Mouse (Mus musculus) erythroblast, adult 5-6 weeks (primary cell): ENCODE results near the gene Gm15294. TPM values are rescaled to one million over a fixed set of nuclear protein-coding genes. Genes with fewer than 3 reads are reported as not detected.

Experiments used
- ATAC-seq: replicated peaks from 2 replicates; pipeline ENCODE4 v1.8.0; 2016; ENCODE audit warnings: moderate number of reproducible peaks, mild to moderate bottlenecking, moderate TSS enrichment, inconsistent platforms; ENCODE audit not compliant: poor library complexity, low FRiP score, severe bottlenecking
- total RNA-seq, 2 experiments: library from RNA; stranded (forward) in 1 of 2; stranded (reverse) in 1 of 2; fragments of 150-400 nt in 1 of 2; fragments of 200-764, 138-1000 nt in 1 of 2; gene quantifications; 2 replicates each; pipeline versions ENCODE4 v1.2.3 to v1.2.4; 2015 to 2017; ENCODE audit warnings: low replicate concordance in 2 of 2

Gm15294 gene
- total RNA-seq (2015; ENCODE audit: low replicate concordance) (not detected in 2 replicates), total RNA-seq (2017; ENCODE audit: low replicate concordance) (not detected in 2 replicates)

- no peak for ATAC-seq
Observed at GRCm38 (mm10) chrX:141875135-141875534, at the start of gene Gm15294. Gm15294 (minus strand) TSS chrX:141875235.

GRCm38 (mm10) chrX:141884336-141885048, 9.5 kb upstream of the Gm15294 start:
- ATAC-seq, result no peak

- no peak for ATAC-seq
Observed at GRCm38 (mm10) chrX:141874024-141874423, 1.0 kb downstream of the Gm15294 start.

- no peak for ATAC-seq
Observed at GRCm38 (mm10) chrX:141873597-141873996, 1.4 kb downstream of the Gm15294 start.

- no peak for ATAC-seq
Observed at GRCm38 (mm10) chrX:141855684-141856396, 19.2 kb downstream of the Gm15294 start.

Other genes with a start within 250 kb of the Gm15294 start
- gene Irs4, start 150.0 kb downstream of the Gm15294 start, total RNA-seq (2015; ENCODE audit: low replicate concordance), result not detected in 2 replicates
- not detected in 2 replicates for gene Irs4, start 150.0 kb downstream of the Gm15294 start, total RNA-seq (2017; ENCODE audit: low replicate concordance)